Mouse (Mus musculus) left cerebral cortex, postnatal 25 days (tissue): Measurements from ENCODE around the gene Crat. TPM values are rescaled to one million over a fixed set of nuclear protein-coding genes. Genes with fewer than 3 reads are reported as not detected.
A peak's percentile ranks its signal among the peaks of the same experiment; 100 is the strongest.

Source experiments
- DNase-seq, 2 experiments: peaks; one replicate each; pipeline ENCODE4 v3.0.0; 2022; ENCODE audit warnings: low spot score in 2 of 2, mixed read lengths in 1 of 2
- intact Hi-C: fragments of 180-260 bp; cut with DNase I; formaldehyde crosslinking; loops from one replicate; pipeline ENCODE4 v1.15.1; 2025
- total RNA-seq, 2 experiments: library from RNA; stranded (reverse); gene quantifications; 2 replicates each; pipeline ENCODE4 v1.2.3; 2021

Gene Crat
- total RNA-seq, 2 experiments from 2014 or later, result 48.4 to 50.7 TPM

DNA sequence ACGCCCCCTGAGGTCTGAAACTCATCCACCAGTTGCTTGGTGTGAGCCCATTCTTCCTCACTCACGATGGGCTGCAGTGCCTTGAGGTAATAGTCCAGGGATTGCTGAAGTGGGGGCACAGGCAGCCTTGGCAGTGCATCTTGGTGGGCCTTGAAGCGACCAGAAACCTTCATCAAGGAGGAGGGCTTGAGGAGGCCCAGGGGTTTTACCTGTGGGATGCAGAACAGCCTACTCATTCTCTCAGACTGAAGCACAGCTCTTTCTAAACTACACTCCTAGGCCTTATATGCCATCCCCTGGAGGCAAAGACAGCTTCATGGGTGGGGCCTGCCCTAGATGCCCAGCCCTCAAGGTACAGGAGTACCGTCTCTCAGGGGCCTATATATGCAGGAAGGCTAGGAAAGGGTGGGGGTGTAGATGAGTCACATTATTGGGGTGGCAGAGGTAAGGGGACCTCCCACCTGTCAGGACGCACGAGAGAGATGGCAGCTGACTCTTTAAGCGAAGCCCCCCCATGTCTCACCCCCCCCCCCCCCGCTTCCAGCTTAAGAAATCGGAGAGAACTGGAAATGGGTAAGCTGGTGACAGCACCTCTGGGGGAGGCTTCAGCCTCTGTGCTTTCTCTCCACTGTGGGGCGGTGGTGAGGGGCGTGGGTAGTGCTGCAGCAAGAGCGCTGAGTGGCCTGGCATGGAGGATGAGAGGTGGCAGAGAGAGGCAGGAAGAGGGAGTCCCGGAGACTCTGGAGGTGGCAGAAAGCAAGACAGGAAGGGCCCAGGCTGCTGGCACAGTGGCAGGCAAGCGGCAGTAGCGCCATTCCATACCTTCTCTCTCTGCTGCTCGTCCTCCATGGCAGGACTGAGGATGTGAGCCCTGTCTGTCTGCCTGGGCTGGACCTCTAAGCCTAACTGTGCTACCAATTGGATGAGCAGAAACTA, 2.3 kb downstream of the Crat start:
- intact Hi-C loops, result loop anchor here (2.0 kb wide), 1 partner anchor 21 kb away; the partner anchor contains the start of gene Dolpp1
- peak; percentile 61 to 86 for DNase-seq

DNA sequence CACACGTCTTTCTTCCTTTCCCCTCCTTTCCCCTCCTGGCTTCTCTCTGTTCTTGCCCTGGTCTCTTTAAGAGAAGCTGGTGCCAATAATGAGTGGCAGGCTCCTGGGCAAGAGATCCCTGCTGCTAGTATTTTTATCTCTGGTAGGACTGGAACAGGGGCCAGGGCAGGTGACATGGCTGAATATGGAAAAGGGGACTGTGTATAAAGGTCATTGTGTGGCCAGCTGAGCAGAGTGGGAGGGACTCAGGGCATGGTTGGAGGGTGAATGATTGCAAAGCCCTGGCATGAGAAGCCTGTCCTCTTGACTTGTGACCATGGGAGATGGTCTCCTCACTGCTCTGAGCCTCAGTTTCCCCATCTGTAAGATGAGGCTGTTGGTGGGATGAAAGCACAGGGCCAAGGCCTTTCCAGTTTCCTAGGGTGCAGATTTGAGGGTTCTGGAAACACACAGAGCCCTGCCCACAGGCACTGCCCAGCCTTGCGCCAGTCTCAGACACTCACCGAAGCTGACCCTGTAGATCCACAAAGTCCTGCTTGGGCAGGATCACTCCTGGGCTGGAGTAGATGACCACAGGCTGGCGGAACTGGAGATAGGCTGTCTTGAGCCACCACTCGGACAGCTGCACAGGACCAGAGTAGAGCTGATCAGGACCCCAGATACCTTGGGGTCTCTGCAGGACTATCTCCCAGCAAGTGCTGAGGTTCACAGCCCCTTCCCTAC, 6.0 kb downstream of the Crat start:
- intact Hi-C loops, result no loop called here

DNA sequence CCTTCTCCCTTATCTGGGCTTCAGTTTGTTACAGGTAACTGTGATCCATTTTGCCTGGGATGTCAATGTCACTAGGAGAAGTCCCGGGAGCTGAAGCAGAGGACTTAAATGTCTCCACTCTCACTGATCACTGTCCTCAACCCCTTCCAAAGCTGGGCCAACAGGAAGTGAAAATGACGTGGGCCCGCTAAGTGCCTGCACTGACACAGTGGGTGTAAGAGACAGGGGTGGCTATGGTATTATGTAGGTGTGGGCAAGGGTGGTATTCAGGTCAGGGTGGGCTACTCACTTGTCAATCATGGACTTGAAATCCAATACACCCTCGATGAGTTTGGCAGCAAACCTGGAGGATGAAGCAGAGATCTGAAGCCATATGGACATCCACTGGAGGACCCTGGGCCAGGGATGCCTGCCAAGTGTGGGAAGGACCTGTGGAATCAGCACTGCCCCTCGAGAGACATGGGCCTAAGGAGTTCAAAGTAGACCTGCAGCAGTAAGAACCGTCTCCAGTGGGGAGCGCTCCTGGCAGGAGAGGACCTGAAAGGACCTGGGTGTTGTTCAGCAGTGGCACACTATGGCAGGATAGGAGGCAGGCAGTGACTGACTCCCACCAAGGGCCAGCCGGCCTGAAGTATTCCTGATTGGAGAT, 7.0 kb downstream of the Crat start:
- DNase-seq, result no peak
- intact Hi-C loops, result no loop called here

More for the DNA sequence above, 6.0 kb downstream of the Crat start:
- DNase-seq, result no peak

DNA sequence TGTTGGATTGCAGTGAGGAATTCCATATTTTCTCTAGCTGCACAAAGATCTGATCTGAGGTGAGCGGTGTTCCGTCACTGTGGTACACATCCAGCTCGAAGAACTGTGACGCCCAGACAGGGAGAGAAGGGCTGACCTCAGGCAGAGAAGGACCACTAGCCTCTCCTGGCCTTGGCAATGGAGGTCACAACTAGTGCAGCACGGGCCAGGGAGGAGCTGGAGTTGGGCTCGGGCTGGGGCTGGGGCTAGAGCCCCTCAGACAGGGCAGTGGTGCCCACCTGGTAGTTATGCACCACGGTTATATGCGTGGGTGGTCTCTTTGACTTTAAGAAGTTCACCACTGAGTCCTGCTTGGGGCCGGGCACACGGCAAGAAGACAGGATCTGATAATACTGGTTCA, 7.8 kb downstream of the Crat start:
- DNase-seq, result no peak
- intact Hi-C loops, result no loop called here

DNA sequence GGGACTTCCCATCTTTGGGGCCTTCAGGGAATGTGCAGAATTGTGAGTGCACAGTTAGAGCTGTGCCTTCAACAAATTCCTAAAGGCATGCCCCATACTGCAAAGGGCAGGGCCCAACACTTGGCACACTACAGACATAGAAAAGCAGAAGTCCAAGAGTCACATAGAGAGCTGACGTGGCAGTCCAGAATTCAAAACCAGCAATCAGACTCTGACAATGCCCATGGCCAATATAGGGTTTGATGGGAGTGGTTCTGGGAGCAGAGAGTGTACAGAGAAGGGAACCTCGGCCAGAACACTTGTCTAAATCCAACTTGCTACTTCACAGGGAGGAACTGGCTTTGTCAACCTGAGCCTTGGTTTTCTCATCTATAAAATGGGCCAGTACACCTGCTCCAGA, 8.4 kb downstream of the Crat start:
- no peak for DNase-seq
- intact Hi-C loops, result no loop called here

DNA sequence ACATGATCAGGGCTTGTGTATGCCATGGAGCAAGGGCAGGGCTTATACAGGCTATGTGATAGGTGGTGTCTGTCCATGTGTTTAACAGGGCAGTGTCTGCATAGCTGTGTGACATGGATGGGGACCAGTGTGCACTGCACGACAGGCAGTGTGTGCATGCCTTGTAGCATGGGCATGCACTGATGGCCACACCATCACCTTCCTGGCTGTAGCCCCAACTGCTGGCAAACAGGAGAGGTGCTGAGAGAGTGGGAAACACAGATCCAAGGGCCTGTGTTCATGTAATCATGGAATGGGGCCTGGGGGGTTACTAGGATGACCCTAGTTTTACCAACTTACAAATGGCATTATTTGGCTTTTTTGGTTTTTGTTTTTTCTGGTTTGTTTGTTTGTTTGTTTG, 11.7 kb downstream of the Crat start:
- intact Hi-C loops, result no loop called here
- no peak for DNase-seq

DNA sequence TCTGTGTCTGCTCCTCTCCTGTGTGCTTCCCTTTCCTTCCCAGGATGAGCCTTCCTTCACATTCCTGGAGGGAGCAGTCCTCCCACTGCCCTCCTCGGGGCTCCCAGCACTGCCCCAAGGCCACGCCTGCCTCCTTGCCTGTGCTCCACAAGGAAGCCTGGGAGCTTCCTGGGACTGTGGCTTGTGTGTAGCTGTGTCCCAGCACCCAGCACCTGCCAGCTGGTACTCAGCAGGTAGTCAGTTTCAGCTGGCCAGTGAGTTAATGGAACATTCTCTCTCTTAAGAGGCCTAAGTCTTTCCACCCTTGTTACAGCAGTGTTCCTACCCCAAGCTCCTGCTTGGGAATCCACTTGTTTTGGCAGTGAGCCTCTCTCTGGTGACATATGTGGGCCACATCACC, 12.8 kb downstream of the Crat start:
- DNase-seq, result no peak
- intact Hi-C loops, result no loop called here

DNA sequence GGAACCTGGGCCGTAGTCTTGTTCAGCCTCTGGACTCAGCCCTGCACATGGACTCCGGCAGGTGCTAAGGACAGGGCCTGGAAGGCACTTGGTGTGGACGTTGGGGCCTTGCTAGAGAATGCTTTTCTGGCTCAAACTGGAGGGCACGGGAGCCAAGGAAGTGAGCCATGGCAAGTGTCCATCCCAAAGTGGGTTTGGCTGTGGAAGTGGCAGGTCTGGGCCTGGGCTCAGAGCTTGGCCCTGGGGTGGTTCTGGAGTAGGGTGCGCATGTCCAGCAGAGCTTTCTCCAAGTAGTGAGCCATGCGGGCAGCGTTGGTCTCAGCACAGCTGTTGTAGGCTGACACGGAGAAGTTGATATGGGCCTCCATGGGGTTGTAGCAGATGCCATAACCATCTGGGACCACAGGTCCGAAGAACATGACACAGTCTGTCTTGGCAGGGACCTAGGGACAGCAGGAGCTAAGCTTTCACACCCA, 13.2 kb downstream of the Crat start:
- no peak for DNase-seq
- intact Hi-C loops, result no loop called here

DNA sequence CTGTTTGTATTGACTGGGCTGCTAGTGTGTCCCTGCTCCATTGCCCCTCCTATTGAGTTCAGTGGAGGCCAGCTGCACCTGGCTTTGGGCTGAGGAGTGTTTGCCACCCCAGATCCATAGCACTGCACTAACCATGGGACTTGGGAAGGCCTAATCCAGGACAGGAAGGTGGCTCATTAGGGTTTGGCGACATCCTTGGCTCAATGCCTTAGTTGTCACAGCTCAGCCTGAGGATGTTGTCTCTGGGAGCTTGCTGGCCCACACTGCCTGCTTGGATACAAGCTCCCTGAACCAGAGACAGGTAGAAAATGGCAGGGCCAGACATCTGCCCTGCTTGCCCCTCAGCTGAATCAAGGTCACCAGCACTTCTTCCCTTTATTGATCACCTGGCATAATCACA, 14.0 kb downstream of the Crat start:
- intact Hi-C loops, result no loop called here
- no peak for DNase-seq

DNA sequence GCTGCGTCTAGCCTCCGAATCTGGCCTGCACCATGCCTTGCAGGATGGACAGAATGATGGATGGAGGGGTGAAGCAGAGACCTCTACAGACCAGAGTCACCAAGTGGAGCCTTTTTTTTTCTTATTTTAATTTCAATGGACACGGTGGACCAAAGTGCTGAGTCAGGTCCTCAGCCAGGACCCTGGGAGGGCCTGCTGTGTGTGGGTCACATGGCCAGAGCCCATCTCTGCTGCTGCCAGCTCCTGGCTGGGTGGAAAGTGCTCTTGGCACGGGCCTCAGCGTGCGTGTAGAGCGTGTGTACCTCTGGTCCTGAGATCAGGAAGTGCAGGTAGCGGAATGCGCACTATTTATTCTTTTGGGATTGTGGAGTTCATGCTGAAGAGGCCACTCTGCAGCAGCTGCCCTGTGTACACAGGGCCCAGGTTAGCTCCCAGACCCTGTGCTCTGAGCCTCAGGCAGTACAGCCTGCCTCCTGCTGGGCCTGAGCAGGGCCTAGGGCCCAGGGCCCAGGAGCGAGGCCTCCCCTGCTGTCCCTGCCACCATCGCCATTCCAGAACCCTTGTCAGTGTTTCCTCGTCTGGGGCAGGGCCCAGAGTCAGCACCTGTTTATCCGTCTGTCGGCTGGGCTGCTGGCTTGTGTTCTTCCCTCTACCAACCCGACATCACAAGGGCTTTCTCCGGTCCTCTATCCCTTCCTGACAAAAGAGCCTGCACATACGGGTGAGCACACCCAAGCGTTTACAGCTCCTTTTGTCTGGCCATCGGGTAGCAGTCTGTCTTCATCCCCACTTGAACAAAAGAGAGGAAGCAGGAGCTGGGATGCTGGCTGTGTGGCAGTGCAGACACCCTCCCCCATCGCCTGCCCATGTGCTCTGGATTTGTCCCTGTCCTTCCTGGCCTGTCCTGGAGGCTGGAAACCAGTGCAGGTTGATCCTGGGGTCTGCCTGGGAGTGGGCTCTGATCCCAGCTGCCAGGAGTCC, 16.1 kb downstream of the Crat start:
- DNase-seq, result no peak
- intact Hi-C loops, result no loop called here

DNA sequence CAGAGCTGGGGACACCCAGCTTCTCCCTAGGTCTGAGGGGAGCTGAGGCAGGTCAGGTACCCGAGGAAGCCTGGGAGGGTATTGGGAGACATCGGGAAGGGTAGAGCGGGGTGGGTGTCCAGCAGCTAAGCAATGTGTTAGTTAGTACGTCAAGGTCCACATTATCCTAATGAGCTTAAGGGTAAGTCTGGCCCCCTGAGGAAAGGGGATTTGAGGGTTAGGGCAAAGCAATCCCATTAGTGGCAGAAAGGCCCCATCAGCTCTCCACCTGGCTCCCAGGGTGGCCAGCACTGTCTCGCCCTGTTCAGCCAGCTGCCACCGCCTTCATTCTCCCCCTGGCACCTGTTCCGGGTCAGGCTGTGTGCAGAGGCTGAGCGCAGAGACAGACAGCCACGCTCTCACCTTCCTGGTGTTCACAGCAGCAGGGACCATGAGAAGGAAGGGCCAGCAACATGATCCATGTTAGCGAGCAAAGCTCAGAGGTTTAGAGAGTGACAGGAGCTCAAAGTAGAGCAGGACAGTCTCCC, 17.6 kb downstream of the Crat start:
- no peak for DNase-seq
- intact Hi-C loops, result no loop called here

DNA sequence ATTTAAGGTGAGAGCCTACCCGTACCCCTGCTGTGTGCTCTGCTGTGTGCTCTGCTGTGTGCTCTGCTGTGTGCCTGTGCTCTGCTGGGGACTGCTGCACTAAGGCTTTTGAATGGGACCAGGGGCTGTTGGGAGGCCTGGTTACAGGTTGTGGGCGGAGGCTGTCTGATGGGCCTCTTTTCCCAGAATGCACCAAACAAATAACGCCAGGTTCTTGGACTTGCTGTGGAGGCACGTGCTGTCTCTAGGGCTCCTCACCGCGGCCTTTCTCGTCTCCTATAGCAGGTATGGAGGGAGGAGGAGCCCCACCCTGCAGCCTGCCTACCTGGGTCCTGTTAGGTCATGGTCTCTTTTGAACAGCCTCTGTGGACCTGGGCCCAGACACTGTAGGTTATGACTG, 19.4 kb downstream of the Crat start:
- no peak for DNase-seq
- intact Hi-C loops, result no loop called here

DNA sequence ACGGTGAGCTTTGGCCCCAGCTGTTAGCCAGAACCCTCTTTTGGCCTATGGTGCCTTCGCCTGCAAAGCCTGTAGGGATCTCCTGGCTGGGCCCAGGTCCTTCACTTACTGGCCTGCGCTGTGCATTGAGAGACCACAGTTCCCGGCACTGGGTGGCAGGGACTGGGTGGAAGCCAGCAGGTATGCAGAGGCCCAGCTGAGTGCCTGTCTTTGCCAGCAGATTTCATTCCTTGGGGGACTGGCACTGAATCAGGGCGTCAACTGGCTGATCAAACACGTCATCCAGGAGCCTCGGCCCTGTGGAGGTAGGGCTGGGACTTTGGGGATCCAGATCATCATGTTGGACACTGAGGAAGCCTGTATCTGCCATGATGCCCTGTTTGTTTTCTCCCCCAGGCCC, 19.9 kb downstream of the Crat start:
- no peak for DNase-seq
- intact Hi-C loops, result no loop called here

DNA sequence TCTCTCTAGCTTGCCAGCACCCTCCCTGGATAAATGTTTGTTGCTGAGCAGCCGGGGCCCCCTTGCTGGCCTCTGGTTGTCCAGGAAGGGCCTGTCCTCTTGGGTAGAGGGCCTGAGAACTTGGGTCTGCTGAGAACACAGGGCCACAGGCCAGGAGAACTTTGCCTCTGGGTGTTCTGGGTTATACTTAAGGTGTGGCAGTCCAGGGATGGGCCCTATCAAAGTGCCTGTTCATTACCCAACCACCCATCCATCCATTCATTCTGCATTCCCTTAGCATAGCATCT, 22.3 kb downstream of the Crat start:
- intact Hi-C loops, result loop anchor here (2.0 kb wide), 1 partner anchor 19 kb away; no protein-coding TSS in a partner anchor
- DNase-seq, result no peak

DNA sequence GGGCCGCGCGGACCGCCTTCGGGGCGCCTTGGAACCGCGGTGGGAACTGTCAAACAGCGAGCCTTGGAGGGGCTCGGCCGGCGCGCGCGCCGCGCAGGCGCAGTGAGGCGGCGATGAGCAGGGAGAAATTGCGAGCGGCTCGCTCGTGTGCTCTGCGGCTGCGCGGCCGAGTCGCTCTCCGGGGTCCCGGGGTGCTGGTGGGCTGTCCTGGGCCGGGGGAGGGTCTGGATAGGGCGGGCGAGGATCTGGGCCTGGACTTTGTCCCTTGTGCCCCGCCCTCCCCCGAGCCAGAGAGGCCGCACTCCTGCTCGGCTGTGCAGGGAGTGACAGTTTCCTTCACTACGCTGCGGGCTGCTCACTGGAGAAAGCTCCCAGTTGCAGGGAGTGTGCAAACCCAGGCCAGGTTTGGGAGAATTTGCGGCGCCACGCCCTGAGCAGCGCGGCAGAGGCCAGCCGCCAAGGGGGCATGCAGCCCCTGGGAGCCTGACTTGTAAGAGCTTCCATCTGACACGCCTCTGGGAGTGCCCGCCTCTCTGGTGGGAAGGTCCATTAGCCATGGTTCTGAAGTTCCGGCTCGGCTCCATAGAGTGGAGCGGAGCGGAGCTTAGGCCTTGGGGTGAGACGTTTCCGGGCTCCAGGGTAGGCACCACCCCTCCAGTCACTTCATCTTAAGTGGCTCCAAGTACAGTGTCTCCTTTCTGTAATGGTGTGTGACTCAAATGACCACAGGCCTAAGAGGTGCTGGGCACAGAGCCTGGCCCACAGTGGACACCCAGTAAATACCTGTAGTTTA, 22.8 kb downstream of the Crat start:
- intact Hi-C loops, result loop anchor here (2.0 kb wide), 1 partner anchor 20 kb away; no protein-coding TSS in a partner anchor
- DNase-seq, result peak; percentile 58 to 67

DNA sequence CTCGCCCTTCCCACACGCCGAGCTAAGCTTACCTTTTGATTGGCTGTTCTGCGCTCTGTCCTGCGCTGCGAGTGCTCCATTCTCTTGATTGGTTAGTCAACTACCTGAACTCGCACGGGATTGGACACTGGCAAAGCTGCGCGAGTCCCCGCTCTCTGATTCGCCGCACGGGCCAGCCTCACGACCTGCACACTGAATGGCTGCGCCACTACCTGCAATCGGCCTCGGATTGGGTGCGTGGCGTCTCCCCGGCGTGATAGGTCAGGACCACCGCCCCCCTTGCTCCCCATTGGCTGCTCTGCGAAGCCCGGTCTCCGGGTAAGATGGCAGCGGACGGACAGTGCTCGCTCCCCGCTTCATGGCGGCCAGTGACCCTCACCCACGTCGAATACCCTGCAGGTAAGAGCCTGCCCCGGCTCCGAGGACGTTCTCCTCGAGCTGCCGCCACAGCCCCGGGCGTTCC, 23.5 kb downstream of the Crat start, which contains the start of gene Dolpp1:
TSS of gene Dolpp1 (plus strand) at position 141 of the 463 bp plus-strand sequence.
- DNase-seq, result peak; percentile 98 to 100
- intact Hi-C loops, result loop anchor here (2.0 kb wide), 1 partner anchor 21 kb away; no protein-coding TSS in a partner anchor

DNA sequence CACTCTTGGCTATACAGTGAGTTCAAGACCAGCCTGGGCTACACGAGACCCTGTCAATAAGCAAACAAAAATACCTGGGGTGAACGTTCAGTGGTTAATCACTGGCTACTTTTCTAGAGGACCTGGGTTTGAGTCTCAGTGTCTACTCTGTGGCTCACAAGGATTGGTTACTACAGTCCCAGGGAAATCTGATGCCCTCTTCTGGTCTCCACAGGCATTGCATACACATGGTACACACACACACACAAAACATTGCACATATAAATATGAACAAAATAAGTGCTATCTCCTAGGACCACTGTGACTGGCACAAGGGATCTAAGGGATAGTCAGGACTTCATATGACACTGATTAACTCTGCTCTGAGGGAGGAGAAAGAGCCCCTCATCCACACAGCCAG, 26.6 kb downstream of the Crat start:
- DNase-seq, result no peak
- intact Hi-C loops, result no loop called here

DNA sequence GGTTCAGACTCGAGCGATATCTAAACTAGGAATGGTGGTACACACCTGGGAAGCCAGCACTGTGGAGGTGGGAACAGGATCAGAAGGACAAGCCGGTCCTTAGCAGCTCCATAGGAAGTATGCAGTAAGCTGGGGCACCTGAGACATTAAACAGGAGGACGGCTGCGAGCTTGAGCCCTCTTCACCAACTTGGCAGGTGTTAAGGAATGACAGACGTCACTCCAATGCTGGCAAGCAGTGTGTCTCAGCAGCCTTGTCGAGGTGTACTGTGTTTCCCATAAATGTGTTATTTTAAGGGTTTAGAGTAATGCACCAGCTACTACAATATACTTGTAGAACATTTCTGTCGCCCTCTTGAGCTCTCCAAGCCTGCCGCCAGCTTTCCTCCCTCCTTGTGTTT, 28.7 kb downstream of the Crat start:
- intact Hi-C loops, result no loop called here
- no peak for DNase-seq
